In genomic region chr10:44421896-44422295, GRCm38 (mm10) we compare ENCODE assay signal across 15 mouse cellular contexts.
DNase-seq lines count a peak whose midpoint lies in the region.
"Had no signal": no experiment of that assay in that cellular context is flagged by ENCODE, and none has a peak within 500 bp of the region (broad histone marks: within the 10 kb centered on the region; RNA-seq: fewer than 3 reads in every experiment).

No protein-coding gene starts in this region.

- intact Hi-C loops in heart, postnatal 14 days (cut with DNase I) = no loop called here
- intact Hi-C loops in left cerebral cortex, postnatal 4 days (cut with DNase I) = no loop called here
- intact Hi-C loops in left cerebral cortex, postnatal 14 days (cut with DNase I) = no loop called here

- peak; percentile 52 to 57 for DNase-seq in cerebellum, postnatal 14 days
- no peak for DNase-seq in cerebellum, adult 9-11 months
- peak; percentile 55 for DNase-seq in heart, adult 11 months
- no peak for DNase-seq in heart, postnatal 14 days
- DNase-seq in left cerebral cortex, postnatal 4 days = peak; percentile 15
- DNase-seq in left cerebral cortex, postnatal 14 days (ENCODE audit: low spot score in 2 of 2) = no peak
- DNase-seq in induced T-regulatory cell, adult 2 months (ENCODE audit: low read depth) = peak; percentile 36
- DNase-seq in gastrocnemius, postnatal 25 days = no peak
- DNase-seq: adrenal gland, adult 2 months; adrenal gland, postnatal 14 days; forebrain, postnatal 0 days; gastrocnemius, adult 2 months; gastrocnemius, postnatal 14 days; heart, adult 2 months; kidney, adult 2 months had no signal

Comparison
In these comparisons a context has a peak if more than half of its experiments do, and no peak if none do; other contexts are left out.
1. DNase-seq: peak in cerebellum, postnatal 14 days (2 of 2), heart, adult 11 months (single experiment), left cerebral cortex, postnatal 4 days (single experiment) and induced T-regulatory cell, adult 2 months (single experiment); none in cerebellum, adult 9-11 months (single experiment), heart, postnatal 14 days (0 of 2), left cerebral cortex, postnatal 14 days (0 of 2) and gastrocnemius, postnatal 25 days (single experiment).